Mouse (Mus musculus) kidney, adult 11 months (tissue): ENCODE results near the gene Tnp1.

ENCODE experiments used
- DNase-seq: peaks from one replicate; pipeline ENCODE4 v3.0.0; 2022

The Tnp1 gene

DNA sequence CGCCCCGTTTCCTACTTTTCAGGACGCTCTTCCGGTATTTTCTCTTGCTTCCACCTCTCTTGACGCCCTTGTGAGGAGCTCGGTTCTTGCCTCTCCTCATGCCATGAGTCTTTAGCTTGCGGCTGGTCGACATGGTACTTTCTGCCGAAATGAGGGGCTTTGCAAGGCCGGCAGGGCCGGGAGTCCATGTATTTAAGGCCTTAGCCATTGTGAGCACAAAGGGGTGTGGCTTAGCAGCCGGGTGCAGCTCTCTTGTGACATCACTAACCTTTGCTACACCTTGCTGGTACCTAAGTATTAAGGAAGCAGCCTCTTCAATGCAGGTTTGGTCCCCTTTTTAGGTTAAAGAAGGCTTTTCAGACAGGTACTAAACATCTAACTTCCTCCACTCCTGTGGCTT lies at the start of gene Tnp1:
Gene Tnp1 (minus strand): TSS at position 179 of the 400 bp plus-strand sequence.
- DNase-seq: no peak

DNA sequence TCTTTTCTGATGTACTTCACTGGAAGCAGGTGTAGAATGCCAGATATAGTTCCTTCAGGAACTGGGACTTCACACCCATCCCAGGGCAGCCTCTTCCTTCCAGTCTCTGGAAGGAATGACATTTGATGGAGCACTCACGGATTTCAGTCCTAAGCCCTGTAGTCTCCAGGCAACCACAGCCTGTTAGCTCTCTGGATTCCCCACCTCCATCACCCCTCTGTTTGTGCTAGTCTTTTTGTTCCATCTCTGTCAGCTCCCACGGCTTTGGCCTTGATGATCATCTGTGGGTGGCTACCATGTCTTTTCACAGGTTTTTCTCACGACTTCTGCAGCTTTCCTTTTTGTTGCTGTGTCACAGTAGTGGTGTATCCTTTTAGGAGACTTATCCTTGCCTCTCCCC lies 48.6 kb upstream of the Tnp1 start:
- DNase-seq: no peak

DNA sequence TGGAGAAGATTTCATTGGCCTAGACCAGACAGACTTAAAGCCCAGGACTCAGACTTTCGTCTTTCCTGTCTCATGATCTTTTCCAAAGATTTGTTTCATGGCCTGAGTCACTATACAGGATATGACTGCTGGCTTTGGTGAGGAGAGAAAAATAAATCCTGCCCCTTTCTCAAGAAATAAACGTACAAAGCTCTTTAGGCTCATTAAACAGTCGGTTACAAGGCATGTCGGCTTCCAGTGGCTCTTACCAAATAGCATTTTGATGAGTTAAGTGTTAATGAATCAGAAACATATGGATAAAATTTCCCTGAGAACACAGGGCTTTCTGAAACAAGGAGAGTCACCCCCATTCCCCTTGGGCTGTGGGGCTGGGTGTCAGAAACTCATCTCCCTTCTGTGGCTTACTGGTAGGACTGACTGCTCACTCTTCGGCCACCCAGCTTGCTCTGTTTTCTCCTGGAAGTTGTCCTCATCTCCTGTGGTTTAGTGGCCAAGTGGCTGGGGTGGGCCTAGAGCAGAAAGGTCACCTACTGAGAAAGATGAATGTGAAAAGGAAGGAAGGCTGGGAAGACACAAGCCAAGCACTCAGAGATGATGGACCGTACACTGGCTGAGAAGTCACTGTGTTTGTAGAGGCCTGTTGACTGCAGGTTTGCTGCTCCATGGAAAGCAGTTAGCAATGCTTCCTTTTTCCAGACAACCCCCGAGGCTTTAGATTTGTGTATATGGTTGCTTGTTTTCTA lies 46.0 kb upstream of the Tnp1 start:
- peak; percentile 10 for DNase-seq

DNA sequence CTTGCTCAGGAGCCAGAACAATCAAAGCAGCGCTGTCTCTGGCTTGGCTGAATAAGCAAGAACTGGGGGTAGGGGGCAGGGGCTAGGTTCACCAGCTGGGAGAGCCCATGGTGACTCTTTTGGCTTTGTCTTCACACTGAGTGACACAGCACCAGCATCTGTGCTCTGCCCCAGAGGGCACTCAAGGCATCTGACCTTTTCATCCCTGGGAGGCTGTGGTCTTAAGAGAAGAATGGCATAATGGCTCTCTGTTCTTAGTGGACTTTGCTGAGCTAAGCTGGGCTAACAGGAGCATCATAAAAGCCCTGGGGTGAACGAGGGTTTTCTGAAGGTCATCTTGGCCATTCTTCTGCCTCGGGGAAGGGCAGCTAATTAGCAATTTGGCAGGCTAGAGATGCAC lies 44.6 kb upstream of the Tnp1 start:
- no peak for DNase-seq

GRCm38 (mm10) chr1:73056266-73057001 lies 40.7 kb upstream of the Tnp1 start:
- no peak for DNase-seq

GRCm38 (mm10) chr1:73055820-73056219 lies 40.1 kb upstream of the Tnp1 start:
- no peak for DNase-seq

DNA sequence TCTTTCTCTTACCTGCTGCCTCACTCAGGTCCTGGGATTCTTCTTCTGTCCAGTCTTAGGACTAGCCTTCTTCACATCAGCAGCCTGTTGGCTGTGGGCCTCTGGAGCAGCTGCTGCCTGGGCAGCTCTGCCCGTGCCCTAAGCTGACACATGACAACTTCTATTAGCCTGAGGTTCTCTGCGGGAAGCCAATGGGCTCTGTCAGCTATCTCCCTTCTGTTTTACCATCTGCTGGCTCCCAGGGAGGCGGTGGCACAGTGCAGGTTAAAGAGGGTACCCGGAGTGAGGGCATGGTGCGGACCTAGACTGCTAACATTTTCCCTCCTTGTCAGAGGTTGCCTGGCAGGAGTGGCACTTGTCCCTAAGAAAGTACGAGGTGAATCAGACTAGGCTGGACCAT lies 39.5 kb upstream of the Tnp1 start:
- DNase-seq: no peak

GRCm38 (mm10) chr1:73053545-73054326 lies 38.0 kb upstream of the Tnp1 start:
- DNase-seq: no peak

DNA sequence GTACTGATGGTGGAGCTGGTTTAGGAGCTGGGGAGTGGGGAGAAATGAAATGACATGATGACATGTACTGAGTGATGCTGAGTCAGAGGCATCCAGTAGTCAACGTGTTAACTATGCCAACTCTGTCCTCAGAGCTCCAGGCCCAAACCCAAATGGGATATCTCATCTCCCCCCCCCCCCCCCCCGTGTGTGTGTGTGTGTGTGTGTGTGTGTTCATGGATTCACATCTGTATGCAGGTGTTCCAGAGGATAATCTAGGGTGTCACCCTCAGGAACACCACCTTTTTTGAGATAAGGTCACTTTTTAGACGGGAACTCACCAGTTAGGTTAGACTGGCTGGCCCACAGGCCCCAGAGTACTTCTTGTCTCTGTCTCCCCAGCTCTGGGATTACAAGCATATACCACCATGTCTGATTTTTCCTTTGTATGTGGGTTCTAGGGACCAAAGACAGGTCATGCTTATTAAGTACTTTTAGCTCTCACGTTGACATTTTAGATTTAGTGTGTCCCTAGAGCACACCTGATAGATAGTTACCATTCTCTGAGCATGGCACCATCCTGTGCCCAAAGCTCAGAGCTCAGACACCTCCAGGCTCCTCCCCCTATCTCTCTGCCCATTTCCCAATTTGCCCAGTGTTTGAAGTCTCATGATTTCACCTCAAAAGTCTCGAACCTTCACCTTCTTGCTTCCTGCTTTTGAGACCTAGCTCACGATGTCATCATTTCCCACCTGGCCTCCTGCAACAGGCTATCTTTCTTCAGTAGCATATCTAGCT lies 31.4 kb upstream of the Tnp1 start:
- no peak for DNase-seq

DNA sequence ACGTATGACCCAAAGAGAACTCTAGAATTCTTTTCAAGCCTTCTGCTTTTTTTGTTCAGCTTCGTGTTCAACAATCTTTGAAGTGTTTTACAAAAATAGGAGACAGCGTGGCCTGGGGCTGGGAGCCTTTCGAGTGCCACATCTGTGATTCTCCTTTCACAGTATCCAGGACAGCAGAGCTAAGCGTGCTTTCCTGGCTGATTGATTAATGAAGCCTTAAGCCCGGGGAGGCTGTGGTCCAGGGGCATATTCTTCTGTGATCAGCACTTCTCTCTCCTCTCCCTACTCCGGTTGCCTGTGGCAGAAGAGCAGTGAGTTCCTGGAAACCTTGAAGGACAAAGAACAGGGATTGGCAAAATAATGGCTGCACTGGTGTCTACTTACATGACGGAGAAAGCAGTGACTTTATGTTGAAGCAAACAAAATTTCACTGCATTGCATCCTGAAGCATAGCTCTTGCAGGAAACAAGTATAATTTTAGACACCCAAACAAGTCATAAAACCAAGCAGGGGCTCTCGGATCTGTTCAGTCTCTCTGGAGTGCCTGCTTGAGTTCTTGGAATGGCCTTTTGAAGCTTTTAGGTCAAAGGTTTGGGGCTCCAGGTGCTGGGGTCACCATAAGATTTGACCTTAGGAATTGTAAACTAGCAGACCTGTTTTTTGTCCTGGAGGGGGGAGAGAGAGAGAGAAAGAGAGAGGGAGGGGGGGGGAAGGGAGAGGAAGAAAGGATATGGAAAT lies 30.4 kb upstream of the Tnp1 start:
- no peak for DNase-seq

- DNase-seq: no peak
Observed at GRCm38 (mm10) chr1:73043671-73044070, 28.0 kb upstream of the Tnp1 start.

- no peak for DNase-seq
Observed at GRCm38 (mm10) chr1:73040691-73041425, 25.1 kb upstream of the Tnp1 start.

- no peak for DNase-seq
Observed at GRCm38 (mm10) chr1:73038532-73038931, 22.8 kb upstream of the Tnp1 start.

- peak; percentile 40 for DNase-seq
Observed at GRCm38 (mm10) chr1:73036536-73036935, 20.8 kb upstream of the Tnp1 start.

DNA sequence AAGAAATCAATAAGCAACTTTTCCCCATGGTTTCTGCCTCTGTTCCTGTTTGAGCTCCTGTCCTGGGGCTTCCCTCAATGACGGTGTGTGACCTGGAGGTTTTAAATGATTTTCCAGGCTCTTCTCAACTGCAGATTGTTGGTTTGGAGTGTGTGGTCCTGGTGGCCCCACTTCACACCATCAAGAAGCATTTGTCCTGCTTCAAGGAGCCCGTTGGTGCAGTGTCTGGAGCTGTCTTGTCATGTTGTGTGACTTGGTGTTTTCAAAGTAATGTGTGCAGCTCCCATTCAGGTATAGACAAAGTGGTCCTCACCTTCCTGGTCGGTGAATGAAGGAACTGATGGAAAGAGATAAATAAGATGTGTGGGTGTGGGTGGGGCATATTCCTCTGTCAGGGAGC lies 20.0 kb upstream of the Tnp1 start:
- DNase-seq: no peak

GRCm38 (mm10) chr1:73032491-73032890 lies 16.8 kb upstream of the Tnp1 start:
- DNase-seq: no peak

GRCm38 (mm10) chr1:73028741-73029140 lies 13.0 kb upstream of the Tnp1 start:
- DNase-seq: no peak

- no peak for DNase-seq
Observed at GRCm38 (mm10) chr1:73027381-73027780, 11.7 kb upstream of the Tnp1 start.

- no peak for DNase-seq
Observed at GRCm38 (mm10) chr1:73026786-73027299, 11.1 kb upstream of the Tnp1 start.

GRCm38 (mm10) chr1:73026157-73026556 lies 10.4 kb upstream of the Tnp1 start:
- no peak for DNase-seq

DNA sequence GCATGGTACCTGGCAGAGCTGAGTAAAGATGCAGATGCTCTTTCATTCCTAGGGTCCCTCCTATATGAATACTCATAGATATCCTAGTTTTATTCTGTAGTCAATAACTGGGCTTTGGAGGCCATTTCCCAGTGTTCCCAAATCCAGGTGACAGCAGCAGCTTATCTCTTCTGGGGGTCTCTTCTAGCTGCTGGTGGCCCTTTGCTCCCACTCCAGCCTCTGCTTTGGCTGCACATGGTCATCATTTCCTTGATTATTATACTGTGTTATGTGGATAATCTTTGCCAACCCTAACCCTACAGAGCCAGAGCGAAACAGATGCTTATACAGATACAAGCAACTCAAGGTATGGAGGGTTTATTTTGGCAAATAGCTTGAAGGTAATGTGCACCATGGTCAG lies 8.9 kb downstream of the Tnp1 start:
- DNase-seq: no peak
